Mouse (Mus musculus): Measurements from ENCODE around the gene Susd1. TPM values are rescaled to one million over a fixed set of nuclear protein-coding genes. Genes with fewer than 3 reads are reported as not detected.

Susd1 gene
- polyA plus RNA-seq, 1 experiment from 2014 or later, result 9.9 TPM

DNA sequence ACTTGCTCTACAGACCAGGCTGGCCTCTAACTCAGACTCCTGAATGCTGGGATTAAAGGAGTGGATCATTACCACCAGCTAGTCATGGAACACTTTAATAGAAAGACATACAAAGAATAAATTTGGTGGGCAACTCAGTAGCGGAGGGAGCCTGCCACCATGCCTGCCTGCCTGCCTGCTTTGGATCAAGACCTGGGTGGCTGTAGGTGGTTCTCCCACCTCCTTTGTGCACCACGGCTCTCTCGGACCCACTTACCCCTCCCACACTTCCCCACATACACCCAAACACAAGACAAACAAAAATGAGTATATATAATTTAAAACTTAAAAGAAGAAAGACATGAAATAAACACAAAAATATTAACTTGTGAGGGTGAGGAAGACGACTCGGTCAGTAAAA is 18.7 kb upstream of the Susd1 start:
- no peak overlapping the region for H3K27ac ChIP-seq (ENCODE audit: low read length)
- 85% methylated on average over 5 of the region's 5 CpGs for WGBS
- H3K27me3 ChIP-seq (ENCODE audit: control insufficient read depth, insufficient read depth, low read length), result no peaks in the 10 kb centered on the region
- no peaks in the 10 kb centered on the region for H3K9me3 ChIP-seq (ENCODE audit: control insufficient read depth, low read depth, low read length)
- no peak overlapping the region for H3K9ac ChIP-seq (replicated peaks; ENCODE audit: low read depth, low read length)
- no peak for ATAC-seq (ENCODE audit: insufficient number of reproducible peaks, insufficient read depth, low FRiP score, low read depth)
- H3K4me2 ChIP-seq (replicated peaks; ENCODE audit: low read depth, low read length), result no peak overlapping the region
- no peak overlapping the region for H3K4me3 ChIP-seq (ENCODE audit: low read depth, low read length)
- H3K36me3 ChIP-seq (ENCODE audit: control insufficient read depth, insufficient read depth, low read length), result no peaks in the 10 kb centered on the region
- H3K4me1 ChIP-seq (ENCODE audit: control insufficient read depth, insufficient read depth, low read length), result peaks cover 12% of the 10 kb centered on the region

DNA sequence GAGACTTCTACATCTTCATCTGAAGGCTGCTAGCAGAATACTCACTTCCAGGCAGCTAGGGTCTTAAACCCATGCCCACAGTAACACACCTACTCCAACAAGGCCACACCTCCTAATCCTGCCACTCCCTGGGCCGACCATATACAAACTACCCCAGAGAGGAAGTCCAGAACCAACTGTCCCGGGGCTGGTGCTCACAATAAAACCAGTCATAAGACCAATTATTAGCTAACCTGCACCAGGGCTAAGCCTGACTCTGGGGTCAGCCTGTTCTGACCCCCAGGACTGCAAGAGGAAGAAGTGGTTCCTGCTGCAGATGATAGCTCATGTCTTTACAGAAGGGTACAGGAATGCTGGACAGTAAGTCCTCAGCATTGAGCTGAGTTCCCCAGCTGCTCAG is 17.0 kb upstream of the Susd1 start:
- 70% methylated on average over 2 of the region's 2 CpGs for WGBS
- H3K27me3 ChIP-seq (ENCODE audit: control insufficient read depth, insufficient read depth, low read length), result no peaks in the 10 kb centered on the region
- H3K9ac ChIP-seq (replicated peaks; ENCODE audit: low read depth, low read length), result no peak overlapping the region
- no peak overlapping the region for H3K4me3 ChIP-seq (ENCODE audit: low read depth, low read length)
- no peak overlapping the region for H3K27ac ChIP-seq (ENCODE audit: low read length)
- no peak for ATAC-seq (ENCODE audit: insufficient number of reproducible peaks, insufficient read depth, low FRiP score, low read depth)
- peaks cover 4% of the 10 kb centered on the region; the same call in 1 of the 2 replicates for H3K4me1 ChIP-seq (ENCODE audit: control insufficient read depth, insufficient read depth, low read length)
- no peaks in the 10 kb centered on the region for H3K9me3 ChIP-seq (ENCODE audit: control insufficient read depth, low read depth, low read length)
- no peak overlapping the region for H3K4me2 ChIP-seq (replicated peaks; ENCODE audit: low read depth, low read length)
- H3K36me3 ChIP-seq (ENCODE audit: control insufficient read depth, insufficient read depth, low read length), result no peaks in the 10 kb centered on the region

DNA sequence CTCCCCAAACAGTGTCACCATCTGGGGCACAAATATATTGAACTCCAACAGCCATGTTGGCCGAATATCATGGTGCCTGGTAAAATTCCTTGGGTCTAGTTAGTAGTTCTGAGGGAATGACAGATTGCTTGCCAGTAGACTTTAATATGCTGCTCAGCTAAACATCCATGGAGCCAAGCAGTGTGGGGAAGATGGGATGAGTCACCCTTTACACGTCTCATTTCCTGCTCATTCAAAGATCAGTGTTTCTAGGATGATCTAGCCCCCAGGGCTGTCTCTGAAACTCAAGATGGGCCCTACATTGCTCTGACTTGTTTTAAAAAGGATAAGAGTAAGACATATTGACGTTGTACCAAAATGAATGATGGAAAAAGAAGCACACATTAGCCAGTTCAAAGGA is 15.6 kb upstream of the Susd1 start:
- ATAC-seq (ENCODE audit: insufficient number of reproducible peaks, insufficient read depth, low FRiP score, low read depth), result no peak
- no peaks in the 10 kb centered on the region for H3K36me3 ChIP-seq (ENCODE audit: control insufficient read depth, insufficient read depth, low read length)
- no peaks in the 10 kb centered on the region for H3K27me3 ChIP-seq (ENCODE audit: control insufficient read depth, insufficient read depth, low read length)
- no peak overlapping the region for H3K27ac ChIP-seq (ENCODE audit: low read length)
- H3K4me3 ChIP-seq (ENCODE audit: low read depth, low read length), result no peak overlapping the region
- H3K9ac ChIP-seq (replicated peaks; ENCODE audit: low read depth, low read length), result no peak overlapping the region
- H3K4me2 ChIP-seq (replicated peaks; ENCODE audit: low read depth, low read length), result no peak overlapping the region
- 51% methylated on average over 3 of the region's 3 CpGs for WGBS
- H3K4me1 ChIP-seq (ENCODE audit: control insufficient read depth, insufficient read depth, low read length), result peaks cover 4% of the 10 kb centered on the region; the same call in 1 of the 2 replicates
- H3K9me3 ChIP-seq (ENCODE audit: control insufficient read depth, low read depth, low read length), result no peaks in the 10 kb centered on the region

DNA sequence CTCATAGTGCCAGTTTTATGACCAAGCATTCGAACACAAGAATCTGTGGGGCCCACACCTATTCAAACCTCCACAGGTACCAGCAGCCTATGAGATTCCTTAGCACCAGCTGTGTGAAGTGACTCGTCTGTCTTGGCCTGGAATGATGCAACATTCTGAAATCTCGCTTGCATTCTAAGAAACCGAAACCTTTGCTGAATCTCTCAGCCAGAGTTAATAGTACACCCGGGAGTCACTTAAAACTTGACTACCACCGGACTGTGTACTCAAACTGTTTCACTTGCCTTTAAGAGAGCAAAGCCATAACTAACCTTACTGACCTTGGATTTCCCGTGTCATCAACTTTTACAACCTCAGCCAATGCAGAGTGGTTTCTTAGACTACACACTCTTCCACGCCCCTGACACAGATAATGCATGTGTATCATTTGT is 14.1 kb upstream of the Susd1 start:
- Histone ChIP-seq H3K4me1 (ENCODE audit: control insufficient read depth, insufficient read depth, low read length) (no peaks in the 10 kb centered on the region), H3K36me3 (ENCODE audit: control insufficient read depth, insufficient read depth, low read length) (no peaks in the 10 kb centered on the region), H3K27me3 (ENCODE audit: control insufficient read depth, insufficient read depth, low read length) (no peaks in the 10 kb centered on the region), H3K9ac (replicated peaks; ENCODE audit: low read depth, low read length) (no peak overlapping the region), H3K4me3 (ENCODE audit: low read depth, low read length) (no peak overlapping the region), H3K9me3 (ENCODE audit: control insufficient read depth, low read depth, low read length) (no peaks in the 10 kb centered on the region), H3K4me2 (replicated peaks; ENCODE audit: low read depth, low read length) (no peak overlapping the region), H3K27ac (ENCODE audit: low read length) (no peak overlapping the region)
- 70% methylated on average over 8 of the region's 8 CpGs for WGBS
- ATAC-seq (ENCODE audit: insufficient number of reproducible peaks, insufficient read depth, low FRiP score, low read depth), result no peak

DNA sequence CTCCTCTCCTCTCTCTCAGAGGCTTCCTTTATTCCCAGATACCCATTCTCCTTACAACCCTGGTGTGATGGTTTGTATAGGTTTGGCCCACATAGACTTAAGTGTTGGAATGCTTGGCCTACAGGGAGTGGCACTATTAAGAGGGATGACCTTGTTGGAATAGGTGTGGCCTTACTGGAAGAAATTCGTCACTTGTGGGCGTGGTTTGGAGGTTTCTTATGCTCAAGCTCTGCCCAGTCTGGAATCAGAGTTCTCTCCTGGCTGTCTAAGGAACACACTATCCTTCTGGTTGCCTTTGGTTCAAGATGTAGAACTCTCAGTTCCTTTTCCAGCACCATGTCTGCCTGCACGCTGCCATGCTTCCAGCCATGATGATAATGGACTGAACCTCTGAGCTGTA is 12.5 kb upstream of the Susd1 start:
- Histone ChIP-seq H3K9me3 (ENCODE audit: control insufficient read depth, low read depth, low read length) (no peaks in the 10 kb centered on the region), H3K4me3 (ENCODE audit: low read depth, low read length) (no peak overlapping the region), H3K36me3 (ENCODE audit: control insufficient read depth, insufficient read depth, low read length) (no peaks in the 10 kb centered on the region), H3K4me1 (ENCODE audit: control insufficient read depth, insufficient read depth, low read length) (no peaks in the 10 kb centered on the region), H3K9ac (replicated peaks; ENCODE audit: low read depth, low read length) (no peak overlapping the region), H3K4me2 (replicated peaks; ENCODE audit: low read depth, low read length) (no peak overlapping the region), H3K27me3 (ENCODE audit: control insufficient read depth, insufficient read depth, low read length) (no peaks in the 10 kb centered on the region), H3K27ac (ENCODE audit: low read length) (no peak overlapping the region)
- no peak for ATAC-seq (ENCODE audit: insufficient number of reproducible peaks, insufficient read depth, low FRiP score, low read depth)
- WGBS, result 82% methylated on average over 3 of the region's 3 CpGs

DNA sequence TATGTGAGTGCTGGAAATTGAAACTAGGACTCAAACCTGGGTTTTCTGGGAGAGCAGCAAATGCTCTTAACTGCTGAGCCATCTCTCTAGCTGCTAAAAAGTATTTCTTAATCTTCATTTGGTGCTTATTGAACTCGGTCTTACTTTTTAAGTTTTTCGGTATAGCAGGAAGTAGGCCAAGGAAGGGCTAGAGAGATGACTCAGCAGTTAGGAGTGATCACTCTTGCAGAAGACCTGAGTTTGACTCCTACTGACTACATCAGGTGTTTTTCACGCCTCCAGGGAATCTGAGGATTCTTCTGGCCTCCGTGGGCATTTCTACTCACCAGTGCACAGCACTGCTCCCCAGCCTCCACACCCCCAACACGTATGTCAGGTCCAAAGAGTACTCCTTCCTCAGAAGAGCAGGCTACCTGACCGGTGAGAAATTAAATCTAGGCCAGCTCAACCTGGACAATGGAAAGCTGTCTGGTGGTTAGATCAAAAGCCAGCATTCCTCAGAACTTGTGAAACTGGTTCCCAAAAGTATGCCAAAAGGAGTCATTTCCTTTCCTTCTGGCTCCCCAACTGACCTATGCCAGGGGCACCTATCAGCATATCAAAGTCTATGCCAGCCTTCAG is 11.9 kb upstream of the Susd1 start:
- no peak for ATAC-seq (ENCODE audit: insufficient number of reproducible peaks, insufficient read depth, low FRiP score, low read depth)
- Histone ChIP-seq H3K27ac (ENCODE audit: low read length) (no peak overlapping the region), H3K4me3 (ENCODE audit: low read depth, low read length) (no peak overlapping the region), H3K4me2 (replicated peaks; ENCODE audit: low read depth, low read length) (no peak overlapping the region), H3K4me1 (ENCODE audit: control insufficient read depth, insufficient read depth, low read length) (no peaks in the 10 kb centered on the region), H3K9me3 (ENCODE audit: control insufficient read depth, low read depth, low read length) (no peaks in the 10 kb centered on the region), H3K36me3 (ENCODE audit: control insufficient read depth, insufficient read depth, low read length) (no peaks in the 10 kb centered on the region), H3K27me3 (ENCODE audit: control insufficient read depth, insufficient read depth, low read length) (no peaks in the 10 kb centered on the region), H3K9ac (replicated peaks; ENCODE audit: low read depth, low read length) (no peak overlapping the region)
- 73% methylated on average over 6 of the region's 6 CpGs for WGBS

DNA sequence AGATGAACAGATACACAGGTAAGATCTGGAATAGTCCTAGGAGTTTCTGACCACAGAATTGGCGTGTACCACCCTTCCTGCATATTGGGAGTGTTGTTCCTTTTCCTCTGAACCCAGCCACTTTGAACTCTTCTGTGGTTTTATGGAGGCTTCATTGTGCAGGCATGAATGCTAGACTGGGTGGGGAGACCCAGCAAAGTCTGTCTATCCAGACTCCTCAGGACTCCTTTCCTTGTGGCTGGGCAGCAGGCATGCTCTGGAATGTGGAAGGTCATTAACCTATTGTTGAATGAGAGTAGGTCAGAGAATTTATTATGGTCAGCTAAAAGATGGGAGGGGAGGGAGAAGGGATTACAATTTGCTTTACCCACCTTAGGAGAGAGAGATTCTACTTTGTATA is 8.9 kb upstream of the Susd1 start:
- WGBS, result 60% methylated on average over 1 of the region's 1 CpGs
- Histone ChIP-seq H3K4me1 (ENCODE audit: control insufficient read depth, insufficient read depth, low read length) (no peaks in the 10 kb centered on the region), H3K9me3 (ENCODE audit: control insufficient read depth, low read depth, low read length) (no peaks in the 10 kb centered on the region), H3K36me3 (ENCODE audit: control insufficient read depth, insufficient read depth, low read length) (no peaks in the 10 kb centered on the region), H3K4me3 (ENCODE audit: low read depth, low read length) (no peak overlapping the region), H3K4me2 (replicated peaks; ENCODE audit: low read depth, low read length) (no peak overlapping the region), H3K9ac (replicated peaks; ENCODE audit: low read depth, low read length) (no peak overlapping the region), H3K27ac (ENCODE audit: low read length) (peak overlapping the region; percentile 12; the same call in 1 of the 2 replicates), H3K27me3 (ENCODE audit: control insufficient read depth, insufficient read depth, low read length) (no peaks in the 10 kb centered on the region)
- peak; percentile 30; the same call in 1 of the 2 replicates for ATAC-seq (ENCODE audit: insufficient number of reproducible peaks, insufficient read depth, low FRiP score, low read depth)

DNA sequence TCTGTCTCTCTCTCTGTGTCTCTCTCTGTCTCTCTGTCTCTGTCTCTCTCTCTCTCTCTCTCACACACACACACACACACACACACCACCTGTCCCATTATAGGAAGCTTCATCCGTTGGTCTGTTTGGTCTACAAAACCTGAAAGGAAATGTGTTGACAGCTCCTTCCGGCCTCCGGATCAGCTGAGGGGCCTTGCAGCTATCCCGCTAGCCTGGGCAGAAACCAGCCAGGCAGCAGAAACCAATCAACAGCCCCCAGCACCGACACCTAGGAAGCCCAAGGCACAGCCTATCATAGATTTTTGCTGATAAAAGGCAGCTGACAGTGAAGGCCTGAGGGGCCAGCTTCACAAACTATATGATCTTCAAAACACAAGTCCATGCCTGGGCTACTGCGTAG is 7.1 kb upstream of the Susd1 start:
- H3K36me3 ChIP-seq (ENCODE audit: control insufficient read depth, insufficient read depth, low read length), result no peaks in the 10 kb centered on the region
- ATAC-seq (ENCODE audit: insufficient number of reproducible peaks, insufficient read depth, low FRiP score, low read depth), result no peak
- no peaks in the 10 kb centered on the region for H3K4me1 ChIP-seq (ENCODE audit: control insufficient read depth, insufficient read depth, low read length)
- H3K4me2 ChIP-seq (replicated peaks; ENCODE audit: low read depth, low read length), result no peak overlapping the region
- H3K27ac ChIP-seq (ENCODE audit: low read length), result no peak overlapping the region
- no peak overlapping the region for H3K4me3 ChIP-seq (ENCODE audit: low read depth, low read length)
- H3K9me3 ChIP-seq (ENCODE audit: control insufficient read depth, low read depth, low read length), result no peaks in the 10 kb centered on the region
- WGBS, result 49% methylated on average over 6 of the region's 6 CpGs
- no peaks in the 10 kb centered on the region for H3K27me3 ChIP-seq (ENCODE audit: control insufficient read depth, insufficient read depth, low read length)
- H3K9ac ChIP-seq (replicated peaks; ENCODE audit: low read depth, low read length), result no peak overlapping the region

DNA sequence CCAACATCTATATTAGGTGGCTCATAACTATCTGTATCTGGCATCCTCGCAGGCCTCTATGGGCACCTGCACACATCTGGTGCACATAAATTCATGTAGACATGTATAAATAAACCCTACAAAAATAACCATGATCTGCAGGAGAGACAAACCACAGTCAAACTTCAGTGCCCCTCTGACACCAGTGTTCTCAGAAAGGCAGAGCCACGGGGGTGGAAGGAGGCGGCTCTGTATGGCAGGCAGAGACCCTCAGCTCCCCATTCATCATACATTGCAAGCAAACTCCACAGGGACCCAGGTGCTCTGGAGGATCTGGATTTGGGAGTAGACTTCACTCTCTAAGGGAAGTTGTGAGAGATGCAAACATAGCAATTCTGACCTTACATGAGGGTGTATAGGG is 6.6 kb upstream of the Susd1 start:
- ATAC-seq (ENCODE audit: insufficient number of reproducible peaks, insufficient read depth, low FRiP score, low read depth), result no peak
- H3K9me3 ChIP-seq (ENCODE audit: control insufficient read depth, low read depth, low read length), result no peaks in the 10 kb centered on the region

More for the DNA sequence above, 6.6 kb upstream of the Susd1 start:
- H3K4me3 ChIP-seq (ENCODE audit: low read depth, low read length), result no peak overlapping the region
- H3K36me3 ChIP-seq (ENCODE audit: control insufficient read depth, insufficient read depth, low read length), result no peaks in the 10 kb centered on the region
- no peak overlapping the region for H3K27ac ChIP-seq (ENCODE audit: low read length)
- no peaks in the 10 kb centered on the region for H3K27me3 ChIP-seq (ENCODE audit: control insufficient read depth, insufficient read depth, low read length)
- 65% methylated on average over 3 of the region's 3 CpGs for WGBS
- H3K4me1 ChIP-seq (ENCODE audit: control insufficient read depth, insufficient read depth, low read length), result no peaks in the 10 kb centered on the region
- no peak overlapping the region for H3K9ac ChIP-seq (replicated peaks; ENCODE audit: low read depth, low read length)
- no peak overlapping the region for H3K4me2 ChIP-seq (replicated peaks; ENCODE audit: low read depth, low read length)

All from stomach, embryonic 14.5 days (tissue).